Mouse (Mus musculus) midbrain, embryonic 11.5 days (tissue): ENCODE data around the gene Spag16. TPM values are rescaled to one million over a fixed set of nuclear protein-coding genes. Genes with fewer than 3 reads are reported as not detected.
A peak's percentile ranks its signal among the peaks of the same experiment; 100 is the strongest.

Experiments
- ATAC-seq: fragments of 200-750 bp; cut with Nextera tagmentation; 2 replicates; pipeline ENCODE4 v1.8.0; 2017; ENCODE audit warnings: moderate TSS enrichment, moderate library complexity; ENCODE audit not compliant: low FRiP score
- DNase-seq: peaks from one replicate; pipeline ENCODE4 v3.0.0; 2015; ENCODE audit warnings: low spot score; ENCODE audit errors: missing footprints
- H3K27ac ChIP-seq: fragments of 300-500 bp; sonication (generic); 2 replicates; pipeline ENCODE4 v1.5.1; 2014; ENCODE audit warnings: low read depth, low read length
- H3K27me3 ChIP-seq: fragments of 300-500 bp; sonication (generic); 2 replicates; pipeline ENCODE4 v1.6.1; 2014; ENCODE audit warnings: mild to moderate bottlenecking, low read length, moderate library complexity, mixed read lengths; ENCODE audit not compliant: control insufficient read depth, insufficient read depth
- H3K36me3 ChIP-seq: fragments of 300-500 bp; sonication (generic); 2 replicates; pipeline ENCODE4 v1.6.1; 2014; ENCODE audit warnings: mild to moderate bottlenecking, low read length, moderate library complexity, mixed read lengths; ENCODE audit not compliant: control insufficient read depth, insufficient read depth
- H3K4me1 ChIP-seq: fragments of 300-500 bp; sonication (generic); 2 replicates; pipeline ENCODE4 v1.6.1; 2014; ENCODE audit warnings: low read length; ENCODE audit not compliant: control insufficient read depth, insufficient read depth
- H3K4me2 ChIP-seq: fragments of 300-500 bp; sonication (generic); 2 replicates; pipeline ENCODE4 v1.6.1; 2014; ENCODE audit warnings: mild to moderate bottlenecking, moderate library complexity
- H3K4me3 ChIP-seq: fragments of 300-500 bp; sonication (generic); 2 replicates; pipeline ENCODE4 v1.5.1; 2014; ENCODE audit warnings: low read depth, low read length
- H3K9ac ChIP-seq: fragments of 300-500 bp; sonication (generic); 2 replicates; pipeline ENCODE4 v1.6.1; 2014; ENCODE audit warnings: low read length
- H3K9me3 ChIP-seq: fragments of 300-500 bp; sonication (generic); 2 replicates; pipeline ENCODE4 v1.6.1; 2016; ENCODE audit warnings: low read length; ENCODE audit not compliant: control insufficient read depth
- WGBS: fragments of 180-500 bp; shearing (Covaris S2); extraction: QIAGEN DNeasy Blood & Tissue Kit; methylation state at CpG from one replicate; pipeline ENCODE4 v1.1.7; 2014; 5-methylcytosine and 5-hydroxymethylcytosine counted together
- polyA plus RNA-seq: library from polyadenylated mRNA; unstranded; fragments of >200 nt; fragmentation: Nextera tagmentation; extraction: Ambion mirVana; gene quantifications from 2 replicates; pipeline ENCODE4 v1.2.1, GENCODE M21; 2014

Spag16 gene
- polyA plus RNA-seq, 1 experiment from 2014 or later, result 3.7 TPM

DNA sequence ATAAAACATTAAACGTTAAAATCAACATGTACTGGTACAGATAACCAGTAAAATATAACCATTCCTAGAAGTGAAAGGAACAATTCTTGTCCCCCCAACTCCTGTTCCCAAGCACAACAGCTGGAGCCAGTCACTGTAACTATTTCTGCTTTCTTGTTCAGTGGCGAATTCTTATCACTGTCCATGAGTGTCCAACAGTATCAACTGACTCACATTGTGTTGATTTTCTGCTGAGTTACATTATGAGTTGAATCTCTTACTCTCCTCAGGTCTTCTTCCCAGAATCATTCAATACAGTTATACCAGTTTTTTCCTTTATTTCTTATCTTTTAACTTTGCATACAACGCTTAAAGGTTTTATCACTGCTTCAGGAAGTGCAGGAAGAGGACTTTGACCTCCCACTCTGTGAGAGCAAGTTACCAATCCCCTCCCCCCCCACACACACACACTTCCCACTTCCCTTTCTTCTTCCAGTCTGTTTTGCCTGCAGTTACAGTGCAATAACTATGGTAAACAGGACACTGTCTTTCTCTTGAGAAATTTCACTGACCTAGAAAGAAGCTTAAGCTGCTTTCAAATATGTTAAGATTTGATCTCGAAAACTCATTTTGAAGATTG is 353.5 kb downstream of the Spag16 start:
- WGBS, result 83% methylated on average over 4 of the region's 4 CpGs
- Histone ChIP-seq H3K9me3 (no peaks in the 10 kb centered on the region), H3K4me2 (no peak overlapping the region), H3K27ac (no peak overlapping the region), H3K4me3 (no peak overlapping the region), H3K27me3 (no peaks in the 10 kb centered on the region), H3K36me3 (no peaks in the 10 kb centered on the region), H3K4me1 (no peaks in the 10 kb centered on the region), H3K9ac (no peak overlapping the region)
- no peak for ATAC-seq
- DNase-seq, result no peak

GRCm38 (mm10) chr1:70264815-70265214 is 438.0 kb downstream of the Spag16 start:
- Histone ChIP-seq H3K27me3 (no peaks in the 10 kb centered on the region), H3K4me3 (no peak overlapping the region), H3K9me3 (no peaks in the 10 kb centered on the region), H3K4me2 (no peak overlapping the region), H3K36me3 (no peaks in the 10 kb centered on the region), H3K4me1 (no peaks in the 10 kb centered on the region), H3K9ac (no peak overlapping the region), H3K27ac (no peak overlapping the region)
- 58% methylated on average over 9 of the region's 9 CpGs for WGBS
- no peak for DNase-seq
- no peak for ATAC-seq

DNA sequence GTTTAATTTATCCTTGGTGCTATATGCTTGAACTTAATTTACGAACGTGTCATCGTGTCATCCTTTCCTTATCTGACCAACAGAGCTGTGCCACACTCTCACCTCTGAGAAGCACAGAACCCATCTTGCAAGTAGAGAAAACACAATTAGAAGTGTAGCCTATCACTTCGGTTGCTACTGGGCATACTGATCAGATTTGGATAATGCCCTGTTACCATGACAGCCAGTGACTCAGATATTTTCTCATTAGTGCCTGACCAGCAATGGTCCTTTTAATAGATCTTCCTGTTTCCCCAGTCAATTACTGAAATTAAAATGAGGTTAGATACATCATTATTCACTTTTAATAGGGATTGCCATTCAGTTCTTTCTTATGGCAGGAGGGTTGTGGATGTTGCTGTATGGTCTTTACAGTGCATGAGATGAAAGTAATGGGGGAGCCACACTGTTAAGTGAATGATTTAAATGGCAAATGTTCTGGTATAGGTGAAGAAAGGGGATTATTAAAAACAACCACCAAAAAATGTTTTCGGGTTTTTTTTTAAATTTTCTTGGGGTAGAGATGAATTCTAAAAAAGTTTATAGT is 439.2 kb downstream of the Spag16 start:
- H3K4me1 ChIP-seq, result no peaks in the 10 kb centered on the region
- no peak overlapping the region for H3K4me2 ChIP-seq
- no peak overlapping the region for H3K9ac ChIP-seq
- no peaks in the 10 kb centered on the region for H3K9me3 ChIP-seq
- DNase-seq (no peak), ATAC-seq (peak; percentile 80; the same call in 1 of the 2 replicates)
- no peak overlapping the region for H3K27ac ChIP-seq
- no peak overlapping the region for H3K4me3 ChIP-seq
- WGBS, result 76% methylated on average over 5 of the region's 5 CpGs
- H3K36me3 ChIP-seq, result no peaks in the 10 kb centered on the region
- no peaks in the 10 kb centered on the region for H3K27me3 ChIP-seq

DNA sequence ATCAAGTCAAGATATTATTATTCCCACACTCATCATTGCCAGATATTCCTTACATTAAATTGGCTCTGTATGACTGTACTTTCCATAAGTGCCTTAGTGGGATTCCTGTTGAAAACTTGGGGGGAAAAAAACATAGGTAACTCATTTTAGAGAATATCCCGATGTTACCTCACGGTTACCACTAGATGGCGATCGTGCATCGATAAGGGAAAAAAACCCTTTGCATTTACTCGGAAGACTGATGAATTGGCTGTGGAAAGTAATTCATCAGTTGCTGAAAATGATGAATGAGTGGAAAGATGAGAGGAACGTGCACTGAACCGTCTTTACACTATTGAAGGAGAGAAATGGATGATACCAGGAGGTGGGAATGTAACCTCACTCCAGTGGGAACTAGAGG is 443.4 kb downstream of the Spag16 start:
- no peak overlapping the region for H3K27ac ChIP-seq
- H3K9me3 ChIP-seq, result no peaks in the 10 kb centered on the region
- H3K36me3 ChIP-seq, result no peaks in the 10 kb centered on the region
- no peak overlapping the region for H3K9ac ChIP-seq
- ATAC-seq (no peak), DNase-seq (no peak)
- H3K27me3 ChIP-seq, result no peaks in the 10 kb centered on the region
- WGBS, result 18% methylated on average over 8 of the region's 8 CpGs
- no peak overlapping the region for H3K4me2 ChIP-seq
- H3K4me1 ChIP-seq, result no peaks in the 10 kb centered on the region
- no peak overlapping the region for H3K4me3 ChIP-seq

DNA sequence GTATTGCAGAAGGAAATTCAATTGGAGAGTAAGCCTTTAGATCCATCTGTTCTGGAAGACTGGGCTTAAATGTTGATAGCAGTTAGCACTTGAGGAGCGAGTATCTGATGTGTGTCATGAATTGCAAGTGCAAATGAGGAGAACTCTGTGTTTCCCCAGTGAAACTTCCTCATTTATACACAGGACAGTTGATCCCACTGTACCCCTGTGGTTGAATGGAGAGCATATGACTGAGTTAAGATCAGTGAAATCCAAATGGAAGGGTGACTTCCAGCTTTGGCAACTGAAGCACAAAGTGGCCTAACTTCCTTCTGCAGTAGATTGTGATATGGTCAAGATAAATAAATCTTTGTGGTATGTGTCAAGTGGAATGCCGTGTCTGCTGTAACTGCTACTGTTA is 446.0 kb downstream of the Spag16 start:
- DNase-seq, result no peak
- WGBS, result 89% methylated on average over 2 of the region's 2 CpGs

DNA sequence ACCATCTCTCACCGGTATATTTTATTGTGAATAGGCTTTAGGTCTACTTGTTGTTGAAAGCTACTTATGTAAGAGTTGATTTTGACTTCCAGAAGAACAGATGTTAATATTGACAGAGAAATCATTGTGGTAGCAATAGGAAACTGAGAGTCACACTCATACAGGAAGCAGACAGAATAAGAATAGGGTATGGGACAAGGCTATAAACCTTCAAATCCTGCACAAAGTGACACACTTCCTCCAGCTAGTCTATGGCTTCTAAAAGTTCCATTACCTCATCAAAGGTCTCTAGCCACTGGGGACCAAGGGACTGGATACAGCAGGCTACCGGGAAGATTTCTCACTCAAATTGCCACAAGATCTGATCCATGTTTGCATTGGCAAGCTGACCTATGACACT is 452.5 kb downstream of the Spag16 start:
- ATAC-seq, result no peak
- WGBS, result 77% methylated on average over 2 of the region's 2 CpGs

More for the DNA sequence above, 446.0 kb downstream of the Spag16 start:
- no peak for ATAC-seq
- Histone ChIP-seq H3K4me3 (no peak overlapping the region), H3K36me3 (no peaks in the 10 kb centered on the region), H3K9me3 (no peaks in the 10 kb centered on the region), H3K4me2 (no peak overlapping the region), H3K4me1 (no peaks in the 10 kb centered on the region), H3K27ac (no peak overlapping the region), H3K27me3 (no peaks in the 10 kb centered on the region), H3K9ac (no peak overlapping the region)

GRCm38 (mm10) chr1:70283388-70283787 is 456.6 kb downstream of the Spag16 start:
- no peak overlapping the region for H3K4me2 ChIP-seq
- H3K4me1 ChIP-seq, result no peaks in the 10 kb centered on the region
- no peak overlapping the region for H3K4me3 ChIP-seq
- H3K27me3 ChIP-seq, result no peaks in the 10 kb centered on the region
- no peaks in the 10 kb centered on the region for H3K9me3 ChIP-seq
- ATAC-seq, result no peak
- 89% methylated on average over 1 of the region's 1 CpGs for WGBS
- H3K9ac ChIP-seq, result no peak overlapping the region
- DNase-seq, result no peak
- no peaks in the 10 kb centered on the region for H3K36me3 ChIP-seq
- no peak overlapping the region for H3K27ac ChIP-seq

More for the DNA sequence above, 452.5 kb downstream of the Spag16 start:
- no peak for DNase-seq
- H3K9me3 ChIP-seq, result no peaks in the 10 kb centered on the region
- H3K4me1 ChIP-seq, result no peaks in the 10 kb centered on the region
- H3K36me3 ChIP-seq, result no peaks in the 10 kb centered on the region
- no peak overlapping the region for H3K27ac ChIP-seq
- H3K4me3 ChIP-seq, result no peak overlapping the region
- H3K27me3 ChIP-seq, result no peaks in the 10 kb centered on the region
- no peak overlapping the region for H3K9ac ChIP-seq
- H3K4me2 ChIP-seq, result no peak overlapping the region

GRCm38 (mm10) chr1:70284140-70284539 is 457.4 kb downstream of the Spag16 start:
- Histone ChIP-seq H3K36me3 (no peaks in the 10 kb centered on the region), H3K27me3 (no peaks in the 10 kb centered on the region), H3K9ac (no peak overlapping the region), H3K9me3 (no peaks in the 10 kb centered on the region), H3K4me1 (no peaks in the 10 kb centered on the region), H3K4me3 (no peak overlapping the region), H3K27ac (no peak overlapping the region), H3K4me2 (no peak overlapping the region)
- no peak for ATAC-seq
- 61% methylated on average over 1 of the region's 1 CpGs for WGBS
- DNase-seq, result no peak

DNA sequence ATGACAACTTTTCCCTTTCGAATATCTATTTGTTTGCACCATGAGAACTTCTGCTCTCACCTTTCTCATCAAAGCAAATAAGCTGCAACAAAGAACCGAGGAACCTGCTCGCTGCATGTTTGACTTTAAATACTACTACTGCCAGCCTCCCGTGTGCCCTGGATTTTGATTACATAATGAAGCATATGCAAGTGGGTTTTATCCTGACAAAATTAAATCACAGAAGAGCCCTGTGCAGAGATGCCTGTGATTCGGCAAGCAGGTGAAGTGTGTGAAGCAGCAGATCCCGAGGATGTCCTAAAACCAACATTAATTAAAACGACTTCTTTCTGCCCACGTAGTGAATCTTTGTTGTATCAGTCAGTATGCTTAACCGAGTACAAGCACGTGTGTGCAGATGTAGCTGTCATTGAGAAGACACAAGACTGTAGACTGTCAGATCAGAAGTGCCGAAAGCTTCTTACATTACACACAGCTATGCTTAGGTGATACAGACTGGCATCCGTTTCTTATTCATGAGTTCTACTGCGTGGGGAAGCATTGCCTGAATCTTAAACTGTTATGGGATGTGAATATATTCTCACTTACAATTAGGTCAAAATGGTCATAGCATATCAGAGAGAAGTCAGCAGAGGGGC is 489.5 kb downstream of the Spag16 start:
- Histone ChIP-seq H3K9ac (no peak overlapping the region), H3K27me3 (no peaks in the 10 kb centered on the region), H3K4me1 (no peaks in the 10 kb centered on the region), H3K4me3 (no peak overlapping the region), H3K36me3 (no peaks in the 10 kb centered on the region), H3K27ac (no peak overlapping the region), H3K4me2 (no peak overlapping the region), H3K9me3 (no peaks in the 10 kb centered on the region)
- ATAC-seq (no peak), DNase-seq (no peak)
- 88% methylated on average over 13 of the region's 13 CpGs for WGBS
